Mouse (Mus musculus) naive thymus-derived CD4-positive, alpha-beta T cell, adult 2 months (primary cell): Measurements from ENCODE around the gene Cdcp1.
A peak's percentile ranks its signal among the peaks of the same experiment; 100 is the strongest.

Experiments
- DNase-seq: peaks from one replicate; pipeline ENCODE4 v3.0.0-alpha.2; 2011; ENCODE audit warnings: low read depth

Cdcp1 gene

DNA sequence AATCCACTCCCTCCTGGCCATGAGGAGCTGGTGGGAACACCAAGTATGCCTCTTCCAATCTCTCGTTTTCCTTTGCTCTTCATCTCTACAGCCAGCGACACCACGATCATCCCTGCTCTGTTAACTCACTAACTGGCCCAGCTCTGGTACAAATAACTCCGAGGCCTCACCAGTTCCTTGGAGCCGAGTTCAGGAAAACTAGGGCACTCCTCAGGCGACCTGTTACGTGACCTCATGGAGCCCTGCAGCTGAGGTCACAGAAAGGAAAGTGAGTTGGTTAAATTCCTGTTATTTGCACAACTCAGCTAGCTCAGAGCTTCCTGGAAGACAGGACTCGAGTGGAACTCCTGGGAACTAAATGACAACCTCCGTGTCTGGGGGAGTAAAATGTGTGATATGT is 2.5 kb downstream of the Cdcp1 start:
- no peak for DNase-seq

DNA sequence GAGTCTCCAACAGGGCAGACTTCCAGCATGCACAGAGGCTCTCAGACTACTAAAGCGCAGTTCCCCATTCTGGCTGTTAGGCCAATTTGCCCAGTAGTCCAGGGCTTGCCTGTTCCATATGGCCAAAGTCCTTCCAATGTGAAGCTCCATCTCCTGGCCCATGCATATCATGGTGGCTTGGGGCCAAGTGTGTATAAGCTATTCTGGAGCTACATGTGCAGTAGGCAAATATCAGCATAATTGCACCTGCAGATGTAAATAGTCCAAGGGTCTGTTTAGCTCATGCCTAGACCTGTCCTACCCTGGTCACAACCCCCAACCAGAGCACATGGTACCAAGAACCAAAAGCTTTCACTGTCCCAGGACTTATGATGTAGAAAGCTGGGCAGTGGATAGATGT is 7.9 kb downstream of the Cdcp1 start:
- DNase-seq = no peak

DNA sequence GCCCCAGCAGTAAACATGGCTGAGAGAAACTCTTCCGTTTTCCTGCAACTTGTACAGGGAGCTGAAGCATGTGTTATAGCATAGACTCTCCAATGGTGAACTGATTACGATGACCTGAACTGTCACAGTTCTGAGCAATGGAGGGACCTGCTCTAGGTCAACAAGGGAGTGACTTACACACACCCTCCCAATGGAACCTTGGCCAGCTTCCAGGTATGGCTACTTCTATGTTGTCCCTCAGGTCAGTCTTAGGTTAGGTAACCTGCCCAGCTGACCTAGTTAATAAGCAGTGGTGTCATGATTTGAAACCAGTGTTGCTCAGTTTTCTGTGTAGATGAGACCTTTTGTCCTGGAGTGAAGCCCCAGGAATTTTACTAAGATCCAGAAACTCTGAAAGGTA is 8.9 kb downstream of the Cdcp1 start:
- DNase-seq = no peak

GRCm38 (mm10) chr9:123206526-123206925 is 9.3 kb downstream of the Cdcp1 start:
- DNase-seq = no peak

DNA sequence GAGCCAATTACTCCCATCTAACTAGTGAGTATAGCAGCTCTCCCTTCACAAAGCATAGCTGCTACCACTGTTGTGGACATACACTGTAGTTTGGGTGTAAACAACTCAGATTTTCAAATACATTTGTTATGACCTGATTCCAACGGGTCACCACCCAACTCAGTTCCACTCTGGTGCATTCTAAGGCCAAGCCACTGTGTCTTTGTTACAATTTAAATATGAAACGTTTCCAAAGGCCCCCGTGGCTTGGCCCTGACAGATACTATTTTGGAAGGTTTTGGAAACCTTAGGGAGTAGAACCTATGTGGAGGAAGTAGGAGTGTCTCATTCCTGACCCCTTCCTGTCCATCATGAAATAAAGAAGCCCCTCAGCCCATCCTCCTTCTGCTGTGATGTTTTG is 15.7 kb downstream of the Cdcp1 start:
- DNase-seq = no peak

- DNase-seq = no peak
Measured at GRCm38 (mm10) chr9:123188271-123188670, 27.6 kb downstream of the Cdcp1 start.

GRCm38 (mm10) chr9:123187589-123187988 is 28.2 kb downstream of the Cdcp1 start:
- no peak for DNase-seq

- no peak for DNase-seq
Measured at GRCm38 (mm10) chr9:123186151-123186550, 29.7 kb downstream of the Cdcp1 start.

GRCm38 (mm10) chr9:123185546-123185945 is 30.3 kb downstream of the Cdcp1 start:
- no peak for DNase-seq

DNA sequence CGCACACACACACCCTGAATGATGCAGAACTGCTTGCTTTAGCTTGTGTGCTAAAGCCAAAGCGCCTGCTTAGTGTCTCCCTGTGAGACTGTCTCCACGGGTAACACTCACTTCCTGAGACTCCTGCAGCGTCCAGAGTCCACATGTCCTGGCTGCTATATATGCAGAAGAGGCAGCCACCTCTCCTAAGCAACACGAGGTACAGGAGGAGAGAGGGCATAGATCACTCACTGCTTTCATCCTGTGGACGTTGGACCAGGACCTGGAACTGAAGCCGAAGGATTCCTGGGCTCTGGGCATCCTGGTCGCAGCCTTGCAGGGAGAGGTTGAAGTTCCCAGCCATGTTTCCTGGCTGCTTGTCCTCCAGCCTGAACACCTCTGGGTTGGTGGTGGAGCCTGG is 32.6 kb downstream of the Cdcp1 start:
- DNase-seq = no peak

GRCm38 (mm10) chr9:123180003-123180402 is 35.8 kb downstream of the Cdcp1 start:
- DNase-seq = no peak

- no peak for DNase-seq
Measured at GRCm38 (mm10) chr9:123177380-123178048, 38.3 kb downstream of the Cdcp1 start.

DNA sequence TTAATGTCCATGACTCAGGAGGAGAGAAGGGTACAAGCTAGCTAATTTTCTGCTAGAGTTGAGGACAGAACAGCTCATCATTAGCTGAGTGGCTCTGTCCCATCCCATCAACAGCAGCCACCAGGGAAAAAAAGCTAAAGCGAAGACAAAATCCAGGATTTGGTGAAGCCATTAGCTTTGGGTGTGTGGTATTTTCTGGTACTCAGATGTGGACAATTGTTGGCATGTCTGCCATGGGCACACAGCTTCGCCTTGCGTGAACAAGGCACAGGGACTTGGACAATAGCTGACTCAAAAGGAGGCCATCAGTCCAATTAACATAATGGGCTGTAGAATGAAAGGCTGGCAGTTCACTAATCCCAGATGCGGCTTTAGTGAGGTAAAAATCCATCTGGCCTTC is 41.5 kb downstream of the Cdcp1 start:
- no peak for DNase-seq

- DNase-seq = no peak
Measured at GRCm38 (mm10) chr9:123173760-123174159, 42.1 kb downstream of the Cdcp1 start.

GRCm38 (mm10) chr9:123165781-123166443 is 49.9 kb downstream of the Cdcp1 start:
- DNase-seq = no peak

DNA sequence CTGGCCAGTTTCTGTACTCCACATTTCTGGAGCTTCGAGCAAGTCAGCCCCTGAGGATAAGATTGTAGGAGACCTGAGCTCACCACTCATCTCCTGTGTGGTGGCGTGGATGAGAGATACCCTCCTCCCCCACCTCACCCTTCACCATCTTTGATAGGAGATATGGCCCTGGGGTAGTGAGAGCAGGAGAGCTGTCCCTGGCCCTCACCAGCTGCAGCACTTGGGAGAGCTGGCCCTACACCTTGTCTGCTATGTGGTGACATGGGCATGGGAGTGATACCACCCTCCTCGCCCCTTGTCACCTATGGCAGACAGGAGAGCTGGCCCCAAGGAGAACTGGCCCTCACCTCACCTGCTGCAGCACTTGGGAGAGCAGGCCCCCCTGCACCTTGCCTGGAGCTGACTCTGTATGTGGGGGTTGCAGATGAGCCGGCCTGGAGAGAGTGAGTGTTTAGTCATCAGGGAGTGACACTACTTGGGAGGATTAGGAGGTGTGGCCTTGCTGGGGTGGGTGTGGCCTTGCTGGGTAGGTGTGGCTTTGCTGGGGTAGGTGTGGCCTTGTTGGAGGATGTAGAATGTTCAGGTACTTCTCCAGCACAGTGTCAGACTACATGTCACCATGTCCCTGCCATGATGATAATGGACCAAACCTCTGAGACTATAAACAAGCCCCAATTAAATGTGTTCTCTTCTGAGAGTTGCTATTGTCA is 52.7 kb downstream of the Cdcp1 start:
- DNase-seq = no peak

- no peak for DNase-seq
Measured at GRCm38 (mm10) chr9:123161792-123162191, 54.0 kb downstream of the Cdcp1 start.

- DNase-seq = peak; percentile 65
Measured at GRCm38 (mm10) chr9:123159330-123159729, 56.5 kb downstream of the Cdcp1 start.

- peak; percentile 81 for DNase-seq
Measured at GRCm38 (mm10) chr9:123158125-123158836, 57.6 kb downstream of the Cdcp1 start.

- DNase-seq = no peak
Measured at GRCm38 (mm10) chr9:123157699-123158098, 58.1 kb downstream of the Cdcp1 start.

DNA sequence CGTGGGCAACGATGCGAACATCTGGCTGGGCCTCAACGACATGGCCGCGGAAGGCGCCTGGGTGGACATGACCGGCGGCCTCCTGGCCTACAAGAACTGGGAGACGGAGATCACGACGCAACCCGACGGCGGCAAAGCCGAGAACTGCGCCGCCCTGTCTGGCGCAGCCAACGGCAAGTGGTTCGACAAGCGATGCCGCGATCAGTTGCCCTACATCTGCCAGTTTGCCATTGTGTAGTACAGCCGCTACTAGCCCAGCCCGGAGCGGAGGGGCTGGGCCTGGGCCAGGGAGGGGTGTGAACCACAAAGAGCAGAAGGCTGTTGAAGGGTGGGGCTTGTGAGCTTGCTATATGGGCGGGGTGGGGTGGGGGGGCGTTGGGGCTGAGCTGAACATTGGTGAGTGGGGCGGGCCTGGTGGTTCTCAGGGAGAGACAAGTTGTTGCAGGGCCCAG is 58.9 kb downstream of the Cdcp1 start:
- no peak for DNase-seq

DNA sequence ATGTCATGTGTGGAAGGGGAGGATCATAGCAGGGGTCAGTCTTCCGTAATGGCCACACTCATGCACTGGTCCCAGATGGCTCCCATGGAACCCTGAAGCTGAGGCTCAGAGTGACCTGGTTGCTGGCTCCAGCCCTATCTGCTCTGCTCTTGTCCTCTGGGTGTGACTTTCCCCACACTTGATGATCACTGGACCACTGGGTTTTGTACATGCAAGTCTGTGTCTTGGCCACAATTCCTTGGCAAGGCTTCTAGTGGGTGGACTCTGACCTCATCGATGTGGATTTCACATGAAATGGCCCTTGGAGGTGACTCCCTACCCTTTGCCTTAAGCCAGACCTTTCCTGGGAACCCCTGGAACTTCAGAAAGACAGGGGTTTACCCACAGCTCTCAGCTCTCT is 62.7 kb downstream of the Cdcp1 start:
- no peak for DNase-seq

DNA sequence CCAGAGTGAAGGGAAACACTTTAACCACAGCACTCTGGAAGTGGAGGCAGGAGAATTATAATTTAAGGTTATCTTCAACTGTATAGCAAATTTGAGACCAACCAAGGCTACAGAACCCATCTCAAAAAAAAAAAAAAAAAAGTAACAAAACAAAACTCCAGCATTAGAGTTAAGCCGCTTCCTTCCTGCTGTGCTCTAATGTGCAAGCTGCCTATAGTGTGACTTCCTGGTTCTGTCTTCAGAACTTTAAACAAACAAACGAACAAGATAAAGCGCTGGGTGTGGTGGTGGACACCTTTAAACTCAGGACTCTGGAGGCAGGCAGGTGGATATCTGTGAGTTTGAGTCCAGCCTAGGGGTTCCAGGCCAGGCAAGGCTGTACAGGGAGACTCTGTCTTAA is 63.8 kb downstream of the Cdcp1 start:
- DNase-seq = peak; percentile 70
